In genomic region chr14:101972764-101973163, GRCm38 (mm10) we compare ENCODE assay signal across 26 mouse cellular contexts.
"Had no signal": no experiment of that assay in that cellular context is flagged by ENCODE, and none has a peak within 500 bp of the region (broad histone marks: within the 10 kb centered on the region; RNA-seq: fewer than 3 reads in every experiment).

No protein-coding gene starts in this region.

- H3K4me2 ChIP-seq: heart, embryonic 12.5 days; hindbrain, embryonic 12.5 days; hindbrain, embryonic 14.5 days; intestine, embryonic 15.5 days; limb, embryonic 12.5 days; liver, embryonic 11.5 days; liver, embryonic 13.5 days; liver, embryonic 15.5 days had no signal

- H3K9me3 ChIP-seq: heart, embryonic 10.5 days; heart, embryonic 12.5 days; hindbrain, embryonic 10.5 days; hindbrain, embryonic 12.5 days; intestine, embryonic 15.5 days; limb, embryonic 10.5 days; limb, embryonic 12.5 days; liver, embryonic 13.5 days; liver, embryonic 15.5 days had no signal

- DNase-seq: gastrocnemius, adult 2 months; gastrocnemius, postnatal 10 days; gastrocnemius, postnatal 25 days; heart, adult 18-20 months; heart, postnatal 10 days; heart, postnatal 4 days; kidney, adult 8-10 months; kidney, postnatal 14 days; kidney, postnatal 36 days; liver; liver, embryonic 13.5 days had no signal

- ATAC-seq: hindbrain, embryonic 16.5 days; inflammation-experienced regulatory T-cells, adult 6 months; intestine, embryonic 15.5 days; intestine, postnatal 0 days had no signal

- H3K4me1 ChIP-seq: heart, embryonic 10.5 days; heart, embryonic 12.5 days; hindbrain, embryonic 12.5 days; intestine, embryonic 15.5 days; limb, embryonic 12.5 days; liver, embryonic 13.5 days; liver, embryonic 15.5 days had no signal

- H3K27me3 ChIP-seq: heart, embryonic 12.5 days; hindbrain, embryonic 12.5 days; intestine, embryonic 15.5 days; limb, embryonic 12.5 days; liver, embryonic 13.5 days; liver, embryonic 15.5 days had no signal

- H3K27ac ChIP-seq: gastrocnemius, adult 2 months; heart, embryonic 10.5 days; hindbrain, embryonic 10.5 days; hindbrain, embryonic 12.5 days; hindbrain, embryonic 14.5 days; intestine, embryonic 15.5 days; layer of hippocampus, adult 2 months; left cerebral cortex, adult 2 months; limb, embryonic 10.5 days; limb, embryonic 12.5 days; liver, embryonic 13.5 days; liver, embryonic 15.5 days had no signal

- H3K9ac ChIP-seq: heart, embryonic 12.5 days; hindbrain, embryonic 12.5 days; hindbrain, embryonic 14.5 days; intestine, embryonic 15.5 days; limb, embryonic 12.5 days; liver, embryonic 13.5 days; liver, embryonic 15.5 days had no signal

- H3K36me3 ChIP-seq: heart, embryonic 10.5 days; heart, embryonic 12.5 days; hindbrain, embryonic 10.5 days; hindbrain, embryonic 12.5 days; intestine, embryonic 15.5 days; limb, embryonic 10.5 days; limb, embryonic 12.5 days; liver, embryonic 13.5 days; liver, embryonic 15.5 days had no signal

- H3K4me3 ChIP-seq: gastrocnemius, adult 2 months; heart, embryonic 10.5 days; heart, embryonic 12.5 days; hindbrain, embryonic 10.5 days; hindbrain, embryonic 12.5 days; intestine, embryonic 15.5 days; layer of hippocampus, adult 2 months; left cerebral cortex, adult 2 months; limb, embryonic 10.5 days; limb, embryonic 12.5 days; liver, embryonic 13.5 days; liver, embryonic 15.5 days had no signal
